Mouse (Mus musculus) heart, adult 10 weeks (tissue): ENCODE data around the gene Troap. TPM values are rescaled to one million over a fixed set of nuclear protein-coding genes. Genes with fewer than 3 reads are reported as not detected.

Experiments used
- polyA plus RNA-seq: library from polyadenylated mRNA; stranded (reverse); fragments of 350-450 nt; fragmentation: Illumina TruSeq; extraction: RNeasy Lipid Tissue Mini Kit (QIAGEN cat#74804); gene quantifications from one replicate; pipeline ENCODE4 v1.2.3, GENCODE M21; 2014; ENCODE audit warnings: low read depth, low replicate concordance

The Troap gene
- polyA plus RNA-seq = not detected

GRCm38 (mm10) chr15:99074019-99074599 is at the start of gene Troap:
Gene Troap, plus strand, starts transcription at chr15:99074575.

GRCm38 (mm10) chr15:99029619-99030584 is 44.5 kb upstream of the Troap start, which contains the start of gene Tuba1c:
Gene Tuba1c, plus strand, starts transcription at chr15:99029891.

GRCm38 (mm10) chr15:99055040-99055439 is 19.3 kb upstream of the Troap start, which contains the start of gene Prph:
Gene Prph, plus strand, starts transcription at chr15:99055174.

GRCm38 (mm10) chr15:99087253-99088075 is 13.1 kb downstream of the Troap start, which contains the start of gene C1ql4:
Gene C1ql4, minus strand, starts transcription at chr15:99087817.

GRCm38 (mm10) chr15:99092870-99093269 is 18.5 kb downstream of the Troap start, which contains the start of gene Dnajc22:
Gene Dnajc22, plus strand, starts transcription at chr15:99093170.

DNA sequence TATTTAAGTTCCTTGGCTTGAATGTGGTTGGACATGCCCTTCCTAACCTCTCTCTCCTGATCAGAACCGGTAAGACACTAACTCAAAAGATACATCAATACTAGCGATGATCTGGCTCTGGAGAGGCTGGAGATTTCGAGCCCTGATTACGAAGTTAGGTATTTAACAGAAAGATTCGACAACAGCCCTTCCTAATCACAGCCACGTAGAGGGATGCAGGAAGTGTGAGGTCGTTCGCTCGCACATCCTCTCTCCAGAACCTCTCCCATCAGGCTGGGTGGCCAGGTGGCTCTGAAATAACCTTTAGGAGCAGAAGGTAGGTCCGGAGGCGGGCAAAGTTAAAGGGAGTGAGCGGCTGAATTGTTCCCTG is 51.3 kb downstream of the Troap start, which contains the start of gene Spats2:
TSS of gene Spats2 (plus strand) at position 206 of the 370 bp plus-strand sequence.

Other genes with a start within 250 kb of the Troap start
- gene Prkag1, start 243.1 kb upstream of the Troap start, polyA plus RNA-seq = 136 TPM
- 24.0 TPM for gene Kmt2d, start 203.4 kb upstream of the Troap start, polyA plus RNA-seq
- gene Rhebl1, start 180.0 kb upstream of the Troap start, polyA plus RNA-seq = 2.2 TPM
- 0.63 TPM for gene Dhh, start 176.0 kb upstream of the Troap start, polyA plus RNA-seq
- gene Lmbr1l, start 156.3 kb upstream of the Troap start, polyA plus RNA-seq = 13.2 TPM
- 260 TPM for gene Tuba1b, start 140.0 kb upstream of the Troap start, polyA plus RNA-seq
- not detected for gene Gm49450, start 121.0 kb upstream of the Troap start, polyA plus RNA-seq
- gene Tuba1a, start 120.9 kb upstream of the Troap start, polyA plus RNA-seq = 126 TPM
- gene Tuba1c, start 44.7 kb upstream of the Troap start, polyA plus RNA-seq = 41.6 TPM
- 0.76 TPM for gene Prph, start 19.4 kb upstream of the Troap start, polyA plus RNA-seq
- gene C1ql4, start 13.2 kb downstream of the Troap start, polyA plus RNA-seq = not detected
- not detected for gene Dnajc22, start 18.6 kb downstream of the Troap start, polyA plus RNA-seq
- gene Spats2, start 51.3 kb downstream of the Troap start, polyA plus RNA-seq = 5.8 TPM
- 0.10 TPM for gene Kcnh3, start 150.3 kb downstream of the Troap start, polyA plus RNA-seq
- gene Mcrs1, start 177.4 kb downstream of the Troap start, polyA plus RNA-seq = 55.8 TPM
- 37.3 TPM for gene Prpf40b, start 220.5 kb downstream of the Troap start, polyA plus RNA-seq
- not detected for gene Fam186b, start 221.3 kb downstream of the Troap start, polyA plus RNA-seq